Mouse (Mus musculus) embryonic fibroblast, embryonic 13.5 days (primary cell): ENCODE data around the gene March6.

Experiments used
- CTCF ChIP-seq: IDR thresholded peaks from 2 replicates; pipeline ENCODE4 v1.5.1; 2011; ENCODE audit warnings: mild to moderate bottlenecking, control low read depth, low read length, moderate library complexity, borderline replicate concordance; ENCODE audit not compliant: insufficient read depth
- POLR2A ChIP-seq: IDR thresholded peaks from 2 replicates; pipeline ENCODE4 v1.6.1; 2011; ENCODE audit warnings: low read depth, mild to moderate bottlenecking, control low read depth, low read length, moderate library complexity

DNA sequence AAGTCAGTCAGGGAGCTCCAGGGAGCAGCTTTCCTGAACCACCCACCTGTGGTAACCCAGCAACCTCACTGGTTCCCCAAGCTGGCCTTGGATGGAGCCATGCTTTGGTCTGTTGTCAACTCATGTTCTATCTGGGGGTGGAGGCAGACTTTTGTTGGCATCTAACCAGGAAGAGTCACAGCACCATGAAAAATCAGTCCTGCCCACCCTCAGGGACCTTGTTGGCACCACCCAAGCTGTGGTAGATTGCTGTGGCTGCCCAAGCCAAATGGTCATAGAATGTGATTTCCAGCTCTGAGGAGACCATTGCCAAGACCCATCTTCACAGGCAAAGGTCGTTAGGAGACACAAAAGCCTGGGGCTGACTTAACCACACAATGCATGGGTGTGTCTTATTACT is 94.8 kb downstream of the March6 start:
- no peak for TF ChIP-seq CTCF
- no peak for TF ChIP-seq POLR2A
